Mouse (Mus musculus) MEL (cell line): ENCODE data around the gene Dennd2a. TPM values are rescaled to one million over a fixed set of nuclear protein-coding genes. Genes with fewer than 3 reads are reported as not detected.
A peak's percentile ranks its signal among the peaks of the same experiment; 100 is the strongest.

ENCODE experiments used
- DNase-seq: peaks from one replicate; pipeline ENCODE4 v3.0.0; 2011; ENCODE audit warnings: low read depth, low spot score
- H3K27ac ChIP-seq: 2 replicates; pipeline ENCODE4 v1.5.1; 2012; ENCODE audit warnings: low read depth, mild to moderate bottlenecking, control low read depth, low read length, moderate library complexity; ENCODE audit not compliant: control insufficient read depth
- H3K27me3 ChIP-seq, 2 experiments: fragments of 150-350 bp in 1 of 2; sonication (generic) in 1 of 2; 2 replicates each; pipeline ENCODE4 v1.6.1; 2012; ENCODE audit warnings: low read length in 2 of 2, mild to moderate bottlenecking in 2 of 2, improper control_type of control experiment in 1 of 2, moderate library complexity in 1 of 2; ENCODE audit not compliant: insufficient read depth in 2 of 2, control insufficient read depth in 1 of 2
- H3K36me3 ChIP-seq, 2 experiments: 2 replicates each; pipeline ENCODE4 v1.6.1; 2012 to 2014; ENCODE audit warnings: low read length in 2 of 2, improper control_type of control experiment in 1 of 2, inconsistent platforms in 1 of 2, mild to moderate bottlenecking in 1 of 2; ENCODE audit not compliant: insufficient read depth in 2 of 2, control insufficient read depth in 1 of 2
- H3K4me1 ChIP-seq, 2 experiments: fragments of 150-350 bp in 1 of 2; sonication (generic) in 1 of 2; 2 replicates each; pipeline ENCODE4 v1.6.1; 2012; ENCODE audit warnings: low read length in 2 of 2, improper control_type of control experiment in 1 of 2, mild to moderate bottlenecking in 1 of 2; ENCODE audit not compliant: insufficient read depth in 2 of 2, control insufficient read depth in 1 of 2
- H3K4me3 ChIP-seq, 2 experiments: fragments of 150-350 bp in 1 of 2; sonication (generic) in 1 of 2; 2 replicates each; pipeline ENCODE4 v1.5.1; 2012; ENCODE audit warnings: low read depth in 2 of 2, low read length in 2 of 2, mild to moderate bottlenecking in 2 of 2, moderate library complexity in 2 of 2, control low read depth in 1 of 2, improper control_type of control experiment in 1 of 2; ENCODE audit not compliant: control insufficient read depth in 1 of 2, insufficient read depth in 1 of 2
- H3K79me2 ChIP-seq: 2 replicates; pipeline ENCODE4 v1.6.1; 2012; ENCODE audit warnings: mild to moderate bottlenecking, low read length, moderate library complexity; ENCODE audit not compliant: control insufficient read depth, poor library complexity, insufficient read depth
- H3K9ac ChIP-seq: 2 replicates; pipeline ENCODE4 v1.6.1; 2012; ENCODE audit warnings: low read depth, mild to moderate bottlenecking, control low read depth, low read length, moderate library complexity; ENCODE audit not compliant: control insufficient read depth, poor library complexity, severe bottlenecking
- H3K9me3 ChIP-seq: fragments of 150-350 bp; sonication (generic); replicated peaks from 2 replicates; pipeline ENCODE4 v1.6.1; 2012; ENCODE audit warnings: mild to moderate bottlenecking, low read length, improper control_type of control experiment, moderate library complexity; ENCODE audit not compliant: insufficient read depth
- EP300 ChIP-seq, 2 experiments: IDR thresholded peaks; 2 replicates each; pipeline ENCODE4 v1.6.1; 2011; ENCODE audit warnings: improper control_type of control experiment in 2 of 2, low read length in 2 of 2, low read depth in 1 of 2, mild to moderate bottlenecking in 1 of 2
- GATA1 ChIP-seq: IDR thresholded peaks from 2 replicates; pipeline ENCODE4 v1.6.1; 2011; ENCODE audit warnings: low read depth, low read length, improper control_type of control experiment
- HCFC1 ChIP-seq: IDR thresholded peaks from 2 replicates; pipeline ENCODE4 v1.6.1; 2012; ENCODE audit warnings: low read depth, mild to moderate bottlenecking, inconsistent platforms, low read length, improper control_type of control experiment, moderate library complexity
- MAZ ChIP-seq: IDR thresholded peaks from 2 replicates; pipeline ENCODE4 v1.6.1; 2012; ENCODE audit warnings: low read depth, mild to moderate bottlenecking, inconsistent platforms, low read length, improper control_type of control experiment
- MXI1 ChIP-seq: IDR thresholded peaks from 2 replicates; pipeline ENCODE4 v1.6.1; 2011; ENCODE audit warnings: mild to moderate bottlenecking, low read depth, low read length, improper control_type of control experiment
- NRF1 ChIP-seq: IDR thresholded peaks from 2 replicates; pipeline ENCODE4 v1.6.1; 2014; ENCODE audit warnings: low read depth, mild to moderate bottlenecking, inconsistent platforms, low read length, improper control_type of control experiment, moderate library complexity; ENCODE audit not compliant: poor library complexity, insufficient read depth, severe bottlenecking
- POLR2A ChIP-seq, 2 experiments: IDR thresholded peaks; 2 replicates each; pipeline ENCODE4 v1.6.1; 2011 to 2012; ENCODE audit warnings: low read length in 2 of 2, mild to moderate bottlenecking in 2 of 2, control low read depth in 1 of 2, improper control_type of control experiment in 1 of 2, low read depth in 1 of 2, moderate library complexity in 1 of 2; ENCODE audit not compliant: control insufficient read depth in 1 of 2, insufficient read depth in 1 of 2, poor library complexity in 1 of 2
- POLR2AphosphoS2 ChIP-seq: IDR thresholded peaks from 2 replicates; pipeline ENCODE4 v1.6.1; 2011; ENCODE audit warnings: low read length, improper control_type of control experiment
- RAD21 ChIP-seq: IDR thresholded peaks from 2 replicates; pipeline ENCODE4 v1.6.1; 2011; ENCODE audit warnings: mild to moderate bottlenecking, low read depth, low read length, improper control_type of control experiment
- RCOR1 ChIP-seq: IDR thresholded peaks from 2 replicates; pipeline ENCODE4 v1.6.1; 2012; ENCODE audit warnings: low read depth, mild to moderate bottlenecking, inconsistent platforms, low read length, improper control_type of control experiment
- SMC3 ChIP-seq: IDR thresholded peaks from 2 replicates; pipeline ENCODE4 v1.6.1; 2011; ENCODE audit warnings: low read depth, low read length, improper control_type of control experiment
- TBP ChIP-seq: IDR thresholded peaks from 2 replicates; pipeline ENCODE4 v1.8.0; 2011; ENCODE audit warnings: low read depth, low read length, improper control_type of control experiment
- USF1 ChIP-seq: IDR thresholded peaks from 2 replicates; pipeline ENCODE4 v1.6.1; 2014; ENCODE audit warnings: low read depth, mild to moderate bottlenecking, inconsistent platforms, low read length, improper control_type of control experiment, moderate library complexity
- USF2 ChIP-seq, 2 experiments: IDR thresholded peaks; 2 replicates each; pipeline ENCODE4 v1.6.1; 2011 to 2012; ENCODE audit warnings: improper control_type of control experiment in 2 of 2, low read length in 2 of 2, borderline replicate concordance in 1 of 2, inconsistent platforms in 1 of 2, low read depth in 1 of 2, mild to moderate bottlenecking in 1 of 2; ENCODE audit not compliant: insufficient read depth in 1 of 2
- polyA plus RNA-seq, 2 experiments: library from polyadenylated mRNA; stranded (reverse) in 1 of 2; unstranded in 1 of 2; fragments of >175 nt in 1 of 2; fragments of >200 nt in 1 of 2; gene quantifications; 2 replicates each; pipeline versions ENCODE4 v1.2.1 to v1.2.4; 2012; ENCODE audit warnings: low replicate concordance in 2 of 2, low read depth in 1 of 2; ENCODE audit not compliant: insufficient read length in 2 of 2, insufficient read depth in 1 of 2, missing spikeins in 1 of 2
- total RNA-seq: library from RNA; depleted of rRNA; stranded (reverse); fragments of 300-350 nt; gene quantifications from 2 replicates; pipeline ENCODE4 v1.2.3, GENCODE M21; 2012

Dennd2a gene
- total and polyA plus RNA-seq, 3 experiments: 0.15 TPM; not detected in 2

DNA sequence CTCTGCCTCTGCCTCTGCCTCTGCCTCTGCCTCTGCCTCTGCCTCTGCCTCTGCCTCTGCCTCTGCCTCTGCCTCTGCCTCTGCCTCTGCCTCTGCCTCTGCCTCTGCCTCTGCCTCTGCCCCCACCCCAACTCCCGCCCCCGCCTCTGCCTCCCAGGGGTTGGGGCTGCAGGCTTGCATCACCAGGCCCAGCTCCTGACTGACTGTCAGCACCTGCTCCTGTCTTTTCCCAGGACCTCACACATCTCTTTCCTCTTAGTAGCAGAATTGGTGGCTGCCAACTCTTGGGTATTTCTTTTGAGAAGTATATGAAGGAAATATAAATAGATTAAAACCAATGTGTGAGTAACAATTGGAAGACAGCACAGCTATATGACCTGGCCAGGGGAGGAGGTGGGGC lies 22.9 kb upstream of the Dennd2a start:
- H3K36me3 ChIP-seq: no peaks in the 10 kb centered on the region; a peak in 1 of 4 replicates
- TF ChIP-seq RAD21: no peak
- no peak for TF ChIP-seq TBP
- TF ChIP-seq MAZ: no peak
- no peak for TF ChIP-seq EP300 (IDR thresholded peaks at IDR 0.05; ENCODE audit: low read depth in 1 of 2, low read length in 2 of 2)
- TF ChIP-seq NRF1: no peak
- TF ChIP-seq POLR2A (IDR thresholded peaks at IDR 0.05; ENCODE audit: control insufficient read depth in 1 of 2, insufficient read depth in 1 of 2, low read depth in 1 of 2, low read length in 2 of 2, poor library complexity in 1 of 2): no peak
- TF ChIP-seq, all 39 proteins: peak for 0
- Histone ChIP-seq H3K27me3 (no peaks in the 10 kb centered on the region), H3K9me3 (no peaks in the 10 kb centered on the region), H3K79me2 (no peaks in the 10 kb centered on the region), H3K27ac (no peak overlapping the region), H3K4me3 (no peak overlapping the region), H3K9ac (no peak overlapping the region), H3K4me1 (no peaks in the 10 kb centered on the region)
- no peak for DNase-seq

DNA sequence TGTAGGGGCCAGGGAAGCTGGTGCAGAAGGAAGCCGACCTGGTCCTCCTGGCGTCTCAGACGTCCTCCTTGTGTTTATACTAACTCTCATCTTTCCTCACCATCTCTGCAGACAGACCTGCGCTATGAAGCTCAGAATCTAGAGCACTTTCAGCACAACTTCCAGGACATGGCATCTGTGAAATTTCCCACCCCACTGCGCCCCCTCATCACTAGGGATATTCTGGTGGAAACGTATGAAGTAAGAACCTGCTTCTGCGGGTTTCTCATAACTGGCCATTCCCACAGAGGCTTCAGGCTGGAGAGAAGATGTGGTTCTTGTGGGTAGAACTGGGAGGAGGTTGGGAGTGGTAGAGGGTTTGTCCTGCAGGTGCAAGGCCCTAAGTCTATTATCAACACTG lies 21.9 kb upstream of the Dennd2a start:
- no peaks in the 10 kb centered on the region for H3K9me3 ChIP-seq
- no peaks in the 10 kb centered on the region for H3K79me2 ChIP-seq
- no peak for DNase-seq
- H3K36me3 ChIP-seq: peaks cover 0 to 2% of the 10 kb centered on the region in 2 experiments; a peak in 2 of 4 replicates
- H3K9ac ChIP-seq: no peak overlapping the region
- TF ChIP-seq USF2 (IDR thresholded peaks at IDR 0.05; ENCODE audit: borderline replicate concordance in 1 of 2, insufficient read depth in 1 of 2, low read depth in 1 of 2, low read length in 2 of 2) (no peak), GATA1 (no peak), POLR2AphosphoS2 (no peak), MAZ (no peak), HCFC1 (no peak), POLR2A (IDR thresholded peaks at IDR 0.05; ENCODE audit: control insufficient read depth in 1 of 2, insufficient read depth in 1 of 2, low read depth in 1 of 2, low read length in 2 of 2, poor library complexity in 1 of 2) (no peak), RCOR1 (no peak), SMC3 (no peak), TBP (no peak), MXI1 (no peak), USF1 (no peak)
- peaks cover 0 to 3% of the 10 kb centered on the region in 2 experiments; a peak in 1 of 4 replicates for H3K4me1 ChIP-seq
- H3K4me3 ChIP-seq: no peak overlapping the region
- H3K27me3 ChIP-seq: no peaks in the 10 kb centered on the region
- H3K27ac ChIP-seq: no peak overlapping the region

DNA sequence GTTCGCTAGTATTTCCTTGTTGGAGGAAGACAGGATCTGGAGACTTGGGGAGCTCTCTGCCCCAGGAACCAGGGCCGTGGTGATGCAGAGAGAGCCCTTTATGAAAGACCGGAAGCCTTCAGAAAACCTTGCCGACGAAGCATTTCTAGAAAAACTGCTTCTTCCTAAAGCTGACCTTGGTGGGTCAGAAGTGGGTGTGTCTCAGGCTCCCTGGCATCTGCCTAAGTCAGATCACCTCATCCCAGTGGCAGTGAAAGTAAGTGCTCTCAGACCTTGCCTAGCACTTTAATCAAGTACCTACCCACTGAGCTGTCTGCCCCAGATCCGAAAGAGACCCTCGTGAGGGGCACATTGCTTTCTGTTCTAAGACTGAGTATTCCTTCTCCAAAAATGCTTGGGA lies 17.3 kb upstream of the Dennd2a start:
- Histone ChIP-seq H3K4me1 (peaks cover 4 to 8% of the 10 kb centered on the region in 2 experiments; a peak in 3 of 4 replicates), H3K9me3 (no peaks in the 10 kb centered on the region), H3K4me3 (no peak overlapping the region; a peak in 1 of 4 replicates), H3K27ac (no peak overlapping the region), H3K9ac (peak overlapping the region; percentile 94; the same call in 1 of the 2 replicates), H3K36me3 (peaks cover 0 to 8% of the 10 kb centered on the region in 2 experiments; a peak in 2 of 4 replicates), H3K79me2 (peaks cover 5% of the 10 kb centered on the region; the same call in 1 of the 2 replicates), H3K27me3 (no peaks in the 10 kb centered on the region)
- no peak for DNase-seq
- TF ChIP-seq RAD21: no peak
- TF ChIP-seq EP300 (IDR thresholded peaks at IDR 0.05; ENCODE audit: low read depth in 1 of 2, low read length in 2 of 2): no peak
